Mouse (Mus musculus) monocyte, adult 2 months (primary cell): ENCODE results near the gene Phactr2.
A peak's percentile ranks its signal among the peaks of the same experiment; 100 is the strongest.
"Not testable (repeated sequence)": the region's sequence is repeated elsewhere in the genome, so short reads cannot be mapped to it uniquely, and the experiment has no call there.

ENCODE experiments used
- DNase-seq, 2 experiments: peaks; one replicate each; pipeline ENCODE4 v3.0.0; 2022; ENCODE audit warnings: low spot score in 2 of 2, low read depth in 1 of 2

Gene Phactr2

DNA sequence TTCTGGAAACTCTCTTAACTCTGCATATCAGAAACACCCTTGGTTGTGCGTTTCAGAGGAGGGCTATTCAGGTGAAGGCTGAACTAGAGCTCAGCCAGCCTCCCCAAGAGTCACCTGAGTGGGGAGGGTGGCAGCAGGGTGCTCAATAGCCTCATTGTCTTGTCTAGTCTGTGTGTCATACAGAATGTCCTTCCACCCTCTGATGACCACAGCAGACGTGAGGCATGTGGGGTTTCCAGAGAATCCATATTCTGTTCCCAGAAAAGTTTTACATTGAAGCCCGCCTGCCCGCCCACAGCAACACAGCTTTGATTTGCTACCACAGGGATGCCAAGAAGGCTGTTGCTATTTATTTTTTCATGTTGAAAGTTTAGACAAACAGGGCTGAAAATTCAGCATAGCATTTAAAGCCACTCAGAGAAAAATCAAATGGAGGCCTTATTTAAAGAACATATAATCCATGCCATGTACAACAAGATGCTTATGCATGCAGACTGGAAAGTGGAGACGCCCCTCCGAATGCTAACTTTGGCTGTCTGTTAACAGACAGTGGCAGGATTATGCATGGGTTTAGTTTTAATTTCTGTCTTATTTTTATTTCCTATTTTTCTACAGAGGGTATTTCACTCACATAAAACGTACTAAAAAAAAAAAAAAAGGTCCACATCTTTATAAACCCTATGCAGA is 248.7 kb downstream of the Phactr2 start:
- no peak for DNase-seq

DNA sequence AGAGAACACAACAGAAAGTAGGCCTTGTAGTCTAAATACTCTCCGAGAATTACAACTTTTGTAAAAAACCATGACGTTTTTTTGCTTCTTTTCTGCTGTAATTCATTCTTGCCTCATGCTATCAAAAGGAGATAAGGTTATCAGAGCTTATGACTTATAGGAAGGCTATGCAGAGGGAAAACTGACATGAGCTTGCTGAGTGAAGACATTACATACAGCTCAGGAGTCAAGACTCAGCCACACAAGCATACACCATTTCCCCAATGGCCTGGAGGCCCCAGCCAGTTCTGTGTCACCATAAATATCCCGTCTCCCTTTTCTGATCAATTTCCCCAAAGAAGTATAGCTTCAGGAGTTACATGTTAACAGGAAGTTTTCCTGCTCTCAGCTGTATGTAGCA is 252.1 kb downstream of the Phactr2 start:
- DNase-seq: no peak

GRCm38 (mm10) chr10:13220061-13220460 is 254.2 kb downstream of the Phactr2 start:
- no peak for DNase-seq

DNA sequence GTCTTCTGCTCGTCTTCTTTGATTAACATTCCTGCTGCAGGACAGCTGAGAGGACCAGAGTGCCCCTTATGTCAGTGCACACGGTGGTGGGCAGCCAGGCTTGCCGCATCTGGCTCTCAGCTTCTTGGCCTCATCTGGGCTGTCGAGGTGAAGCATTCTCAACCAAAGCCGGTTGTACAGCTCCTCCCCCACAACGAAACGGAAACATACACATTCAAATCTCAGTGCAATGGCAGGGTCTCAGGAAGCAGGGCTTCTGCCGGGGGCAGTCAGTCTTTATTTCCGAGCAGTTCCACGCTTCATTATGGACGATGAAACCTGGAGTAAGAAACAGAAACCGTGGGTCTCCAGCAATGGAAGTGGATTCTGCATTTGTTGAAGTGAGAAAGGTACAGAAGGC is 260.3 kb downstream of the Phactr2 start:
- DNase-seq: no peak

DNA sequence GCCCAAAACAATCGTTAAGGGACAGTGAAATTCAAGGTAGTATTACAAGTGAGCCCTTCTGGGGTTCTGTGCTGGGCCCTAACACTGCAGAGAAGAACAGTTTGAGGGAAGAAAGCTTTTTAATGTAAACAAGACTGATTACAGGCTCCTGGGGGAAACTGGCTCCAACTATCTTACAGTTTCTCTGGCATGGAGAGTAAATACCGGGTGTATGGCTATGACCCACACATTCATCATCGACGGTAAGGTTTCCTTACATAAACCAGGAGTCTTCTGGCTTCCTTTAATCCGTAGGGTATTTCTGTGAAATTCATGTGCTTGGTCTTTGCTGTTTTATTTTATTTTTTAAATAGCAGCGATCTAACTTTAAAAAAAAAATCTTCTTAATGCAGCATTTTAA is 261.4 kb downstream of the Phactr2 start:
- no peak for DNase-seq

GRCm38 (mm10) chr10:13212326-13212725 is 261.9 kb downstream of the Phactr2 start:
- DNase-seq: no peak

DNA sequence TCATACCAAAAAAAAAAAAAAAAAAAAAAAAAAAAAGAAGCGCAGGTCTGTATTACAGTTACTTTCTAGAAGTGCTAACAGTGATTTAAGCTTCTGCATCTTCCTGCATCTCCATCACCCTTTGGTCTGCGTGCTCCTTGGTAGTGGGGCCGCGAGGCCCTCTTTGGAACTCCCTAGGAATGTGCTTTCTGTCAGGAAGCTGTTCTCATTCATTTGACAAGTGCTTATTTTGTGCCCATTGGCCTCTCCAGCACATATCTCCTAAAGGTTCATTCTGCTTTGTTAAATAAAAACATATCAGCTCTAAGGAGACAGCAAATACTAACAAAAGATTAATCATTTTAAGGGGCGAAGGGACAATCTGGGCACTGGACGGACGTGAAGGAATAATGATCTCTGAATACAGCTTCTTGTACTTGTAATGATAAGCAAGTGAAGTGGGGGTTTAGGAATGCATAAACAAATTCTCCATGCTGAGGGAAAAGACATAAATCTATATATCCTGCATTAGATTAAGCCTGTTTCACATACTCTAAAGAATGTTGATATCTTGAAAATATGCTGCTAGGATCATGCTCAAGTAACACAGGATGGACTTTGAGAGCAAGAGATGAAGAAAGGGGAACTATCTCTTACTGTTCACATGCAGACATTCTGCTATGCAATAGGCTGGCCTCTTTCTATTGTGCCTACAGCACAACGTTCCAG is 264.1 kb downstream of the Phactr2 start:
- DNase-seq: no peak

- no peak for DNase-seq
Observed at GRCm38 (mm10) chr10:13209506-13209905, 264.7 kb downstream of the Phactr2 start.

- DNase-seq: no peak
Observed at GRCm38 (mm10) chr10:13209061-13209460, 265.2 kb downstream of the Phactr2 start.

- DNase-seq: no peak
Observed at GRCm38 (mm10) chr10:13201741-13202293, 272.4 kb downstream of the Phactr2 start.

GRCm38 (mm10) chr10:13200862-13201261 is 273.4 kb downstream of the Phactr2 start:
- no peak for DNase-seq

GRCm38 (mm10) chr10:13199234-13199633 is 275.0 kb downstream of the Phactr2 start:
- no peak for DNase-seq

- DNase-seq: no peak
Observed at GRCm38 (mm10) chr10:13196872-13197507, 277.2 kb downstream of the Phactr2 start.

DNA sequence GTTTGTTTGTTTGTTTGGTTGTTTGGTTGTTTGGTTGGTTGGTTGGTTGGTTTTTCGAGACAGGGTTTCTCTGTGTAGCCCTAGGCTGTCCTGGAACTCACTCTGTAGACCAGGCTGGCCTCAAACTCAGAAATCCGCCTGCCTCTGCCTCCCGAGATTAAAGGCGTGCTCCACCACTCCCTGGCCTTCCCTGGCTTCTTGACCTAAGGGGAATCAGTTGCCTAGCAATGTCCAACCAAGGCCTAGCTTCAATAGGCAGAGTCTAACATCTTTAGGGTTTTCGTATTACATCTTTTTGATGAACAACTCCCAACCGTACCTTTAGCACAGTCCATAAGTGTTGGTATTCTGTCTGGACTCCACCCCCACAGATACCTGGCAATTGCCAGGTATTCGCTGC is 280.7 kb downstream of the Phactr2 start:
- DNase-seq: not testable (repeated sequence)

- peak; percentile 79 to 92 for DNase-seq
Observed at GRCm38 (mm10) chr10:13192731-13193351, 281.4 kb downstream of the Phactr2 start, which contains the start of gene Ltv1. Ltv1 (minus strand) TSS chr10:13193168.

DNA sequence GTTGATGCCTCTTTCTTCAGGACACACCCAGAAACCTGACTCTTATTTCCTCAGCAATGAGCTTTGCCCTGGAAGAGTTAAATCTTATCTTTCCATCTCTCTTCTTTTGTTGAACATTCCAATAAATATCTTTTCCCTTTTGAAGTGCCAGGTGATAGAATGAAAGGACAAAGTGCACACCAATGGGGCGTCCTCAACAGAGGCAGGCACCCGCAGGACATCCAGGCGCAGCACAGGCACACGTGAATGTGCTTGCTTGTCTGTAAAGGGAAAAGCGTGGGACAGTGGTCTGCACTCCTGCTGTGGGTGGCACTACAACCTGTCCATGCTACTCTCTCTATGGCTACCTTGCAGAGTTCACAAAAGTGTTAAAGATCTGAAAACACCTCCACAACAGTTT is 284.3 kb downstream of the Phactr2 start:
- no peak for DNase-seq

DNA sequence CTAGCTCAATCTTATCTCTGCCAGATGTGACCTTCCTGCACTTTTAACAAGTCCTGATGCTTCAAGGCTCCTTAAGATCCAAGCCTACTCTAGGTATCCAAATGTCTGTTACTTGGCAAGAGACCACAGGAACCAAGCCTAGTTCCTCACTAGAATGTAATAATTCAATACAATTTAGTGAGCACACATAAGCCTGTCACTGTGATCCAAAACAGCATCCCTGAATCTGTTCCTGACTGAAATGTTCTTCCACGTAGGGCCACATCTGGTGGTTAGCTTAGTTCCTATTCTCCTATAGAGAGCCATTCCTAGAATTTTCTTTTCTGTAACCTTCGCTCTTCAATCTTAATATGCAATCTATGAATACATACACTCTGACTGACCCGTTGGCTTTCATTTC is 287.5 kb downstream of the Phactr2 start:
- no peak for DNase-seq

DNA sequence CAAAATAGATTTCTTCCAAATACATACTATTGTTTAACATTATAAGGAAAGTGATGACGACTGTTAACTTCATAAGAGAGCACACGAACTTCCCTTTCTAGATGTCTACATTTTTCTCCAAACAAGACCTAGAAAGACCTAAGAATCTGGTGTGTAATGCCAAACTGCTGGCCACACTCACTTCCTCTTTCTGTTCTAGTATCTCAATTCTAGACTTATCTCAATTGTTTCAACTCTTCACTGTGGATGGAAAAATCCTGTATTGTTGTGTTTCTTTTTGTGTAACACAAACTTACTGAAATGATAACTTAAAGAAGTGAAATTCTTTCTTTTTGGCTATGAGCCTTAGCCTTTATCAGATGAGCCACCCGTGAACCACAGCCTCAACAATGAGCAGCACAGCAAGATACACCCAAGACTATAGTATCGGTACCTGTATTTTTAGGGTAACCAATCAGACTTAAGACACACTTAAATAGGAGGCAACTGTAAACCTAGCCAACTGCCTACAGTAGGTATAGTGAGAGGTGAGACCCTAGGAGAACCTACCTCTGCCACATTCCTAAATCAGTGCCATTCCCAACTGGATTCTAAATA is 289.9 kb downstream of the Phactr2 start:
- DNase-seq: no peak

DNA sequence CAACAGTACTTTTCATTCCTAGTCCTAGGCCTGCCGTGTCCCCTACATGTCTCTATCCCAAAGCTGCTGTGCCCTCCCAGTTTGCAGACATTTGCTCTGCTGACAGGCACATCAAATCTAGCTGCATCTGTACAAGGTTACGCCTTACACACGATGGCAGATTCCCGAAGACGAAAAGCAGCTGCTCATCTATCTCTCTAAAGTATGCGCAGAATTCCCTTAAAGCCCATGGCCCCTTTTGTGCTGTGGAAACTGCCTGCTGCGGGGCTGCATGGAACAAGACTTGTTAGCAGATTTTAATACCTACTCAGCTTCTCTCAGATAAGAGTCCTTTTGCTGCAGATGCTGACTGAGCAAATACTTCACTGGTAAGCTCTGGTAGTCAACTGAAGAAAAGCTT is 294.0 kb downstream of the Phactr2 start:
- no peak for DNase-seq

GRCm38 (mm10) chr10:13177973-13178624 is 296.1 kb downstream of the Phactr2 start, which contains the start of gene Zc2hc1b:
Zc2hc1b (minus strand) TSS chr10:13178023.
- no peak for DNase-seq
